Mouse (Mus musculus): ENCODE data around the gene Lyst. TPM values are rescaled to one million over a fixed set of nuclear protein-coding genes. Genes with fewer than 3 reads are reported as not detected.

Lyst gene
- total and polyA plus RNA-seq, 2 experiments, result 2.3 to 30.3 TPM

DNA sequence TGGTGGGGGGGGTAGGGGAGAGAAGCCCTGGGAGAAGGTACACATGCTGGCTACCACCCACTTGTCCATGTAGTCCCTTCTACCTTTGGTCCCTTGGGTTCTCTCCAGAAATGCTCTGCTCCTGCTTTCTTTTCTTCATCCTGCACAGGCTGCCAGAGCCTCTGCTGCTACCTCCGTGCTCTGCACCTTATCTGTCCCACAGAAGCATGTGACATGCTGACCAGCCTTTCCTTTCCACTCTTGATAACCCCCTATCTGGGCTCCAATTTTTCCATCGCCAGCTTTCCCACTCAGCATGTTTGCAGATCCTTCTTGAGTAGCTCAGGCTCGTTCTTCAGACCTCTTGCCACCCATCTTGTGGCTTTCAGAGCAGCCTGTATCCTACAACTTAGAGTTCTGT is 133.1 kb downstream of the Lyst start:
- Histone ChIP-seq H3K4me1 (ENCODE audit: control insufficient read depth, insufficient read depth, low read length) (no peaks in the 10 kb centered on the region), H3K79me2 (ENCODE audit: control insufficient read depth, insufficient read depth, low read length) (no peaks in the 10 kb centered on the region), H3K4me3 (ENCODE audit: insufficient read depth, low read depth, low read length) (no peak overlapping the region), H3K9ac (ENCODE audit: low read depth, low read length) (no peak overlapping the region), H3K36me3 (ENCODE audit: control insufficient read depth, insufficient read depth, low read length) (peaks cover 34% of the 10 kb centered on the region), H3K27ac (replicated peaks; ENCODE audit: insufficient read depth, low read depth, low read length) (no peak overlapping the region), H3K27me3 (ENCODE audit: control insufficient read depth, insufficient read depth, low read length) (no peaks in the 10 kb centered on the region)
- no peak for DNase-seq (ENCODE audit: extremely low read depth, low read depth, low spot score)
- 78% methylated on average over 3 of the region's 3 CpGs for WGBS
- TF ChIP-seq POLR2A (IDR thresholded peaks at IDR 0.05; ENCODE audit: extremely low read depth, insufficient read depth, low read length) (no peak), CTCF (IDR thresholded peaks at IDR 0.05; ENCODE audit: low read depth, low read length) (no peak)

DNA sequence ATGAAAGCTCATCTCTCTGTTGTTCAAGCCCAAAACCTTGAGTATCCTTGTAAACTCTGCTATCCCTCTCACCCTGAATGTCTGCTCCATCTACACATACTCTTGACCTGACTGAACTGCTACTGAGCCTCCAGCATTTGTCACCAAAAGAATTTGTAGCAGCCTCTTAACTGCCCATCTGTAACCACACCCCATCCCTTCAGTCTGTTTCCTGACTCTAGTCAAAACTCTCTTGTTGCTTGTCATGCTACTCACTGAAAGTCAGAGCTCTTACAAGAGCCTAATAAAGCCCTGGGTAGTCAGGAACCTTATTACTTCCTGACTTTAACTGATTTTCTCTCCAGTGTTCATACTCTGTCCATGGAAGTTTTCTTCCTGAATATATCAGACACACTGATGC is 133.6 kb downstream of the Lyst start:
- no peak overlapping the region for H3K4me3 ChIP-seq (ENCODE audit: insufficient read depth, low read depth, low read length)
- H3K27me3 ChIP-seq (ENCODE audit: control insufficient read depth, insufficient read depth, low read length), result no peaks in the 10 kb centered on the region
- TF ChIP-seq POLR2A (IDR thresholded peaks at IDR 0.05; ENCODE audit: extremely low read depth, insufficient read depth, low read length), result no peak
- no peak for TF ChIP-seq CTCF (IDR thresholded peaks at IDR 0.05; ENCODE audit: low read depth, low read length)

DNA sequence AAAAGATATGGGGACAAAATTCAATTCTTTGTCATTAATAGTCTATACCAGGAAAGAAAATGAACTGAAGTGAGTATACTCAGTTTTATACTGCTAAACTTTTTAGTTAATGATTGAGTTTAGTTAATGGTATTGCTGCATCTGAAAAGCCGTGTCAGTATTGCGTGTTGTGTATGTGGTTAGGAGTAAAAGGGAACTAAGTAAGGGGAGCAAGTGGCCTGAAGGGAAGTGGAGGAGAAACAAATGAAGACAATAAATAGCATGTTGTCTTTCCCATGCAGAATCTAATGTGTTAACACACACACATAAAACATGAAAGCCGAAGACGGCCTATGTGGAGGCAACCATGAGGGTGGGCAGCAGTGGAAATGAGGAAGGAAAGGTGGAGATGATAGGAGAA is 149.0 kb downstream of the Lyst start:
- no peak overlapping the region for H3K27ac ChIP-seq (replicated peaks; ENCODE audit: insufficient read depth, low read depth, low read length)
- H3K4me1 ChIP-seq (ENCODE audit: control insufficient read depth, insufficient read depth, low read length), result no peaks in the 10 kb centered on the region
- WGBS, result 97% methylated on average over 4 of the region's 4 CpGs
- DNase-seq (ENCODE audit: extremely low read depth, low read depth, low spot score), result no peak
- H3K27me3 ChIP-seq (ENCODE audit: control insufficient read depth, insufficient read depth, low read length), result no peaks in the 10 kb centered on the region
- H3K9ac ChIP-seq (ENCODE audit: low read depth, low read length), result no peak overlapping the region
- H3K4me3 ChIP-seq (ENCODE audit: insufficient read depth, low read depth, low read length), result no peak overlapping the region
- H3K79me2 ChIP-seq (ENCODE audit: control insufficient read depth, insufficient read depth, low read length), result no peaks in the 10 kb centered on the region
- no peak for TF ChIP-seq POLR2A (IDR thresholded peaks at IDR 0.05; ENCODE audit: extremely low read depth, insufficient read depth, low read length)
- TF ChIP-seq CTCF (IDR thresholded peaks at IDR 0.05; ENCODE audit: low read depth, low read length), result no peak
- peaks cover 34% of the 10 kb centered on the region for H3K36me3 ChIP-seq (ENCODE audit: control insufficient read depth, insufficient read depth, low read length)

More for the DNA sequence above, 133.6 kb downstream of the Lyst start:
- Histone ChIP-seq H3K79me2 (ENCODE audit: control insufficient read depth, insufficient read depth, low read length) (no peaks in the 10 kb centered on the region), H3K27ac (replicated peaks; ENCODE audit: insufficient read depth, low read depth, low read length) (no peak overlapping the region), H3K36me3 (ENCODE audit: control insufficient read depth, insufficient read depth, low read length) (peaks cover 34% of the 10 kb centered on the region), H3K4me1 (ENCODE audit: control insufficient read depth, insufficient read depth, low read length) (no peaks in the 10 kb centered on the region), H3K9ac (ENCODE audit: low read depth, low read length) (no peak overlapping the region)
- DNase-seq (ENCODE audit: extremely low read depth, low read depth, low spot score), result no peak

DNA sequence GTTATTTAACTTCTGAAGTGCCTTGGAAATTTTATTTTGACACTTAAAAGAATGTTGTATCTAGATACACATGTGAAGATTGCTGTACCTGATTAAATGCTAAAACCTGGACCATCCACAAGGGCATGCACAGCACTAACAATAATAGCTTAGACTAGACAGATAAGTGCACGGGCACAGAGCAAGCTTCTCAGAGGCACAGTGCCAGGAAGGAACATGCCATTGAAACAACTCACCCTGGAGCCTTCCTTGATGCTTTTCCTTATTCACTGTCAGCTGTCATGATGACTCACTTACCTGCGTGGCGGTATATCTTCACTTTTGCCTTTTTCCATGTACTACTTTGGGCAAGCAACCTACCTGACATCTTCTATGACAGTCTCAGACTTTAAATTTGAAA is 155.7 kb downstream of the Lyst start:
- H3K36me3 ChIP-seq (ENCODE audit: control insufficient read depth, insufficient read depth, low read length), result peaks cover 66% of the 10 kb centered on the region
- H3K27ac ChIP-seq (replicated peaks; ENCODE audit: insufficient read depth, low read depth, low read length), result no peak overlapping the region
- H3K9ac ChIP-seq (ENCODE audit: low read depth, low read length), result no peak overlapping the region
- WGBS, result 89% methylated on average over 3 of the region's 3 CpGs
- no peaks in the 10 kb centered on the region for H3K79me2 ChIP-seq (ENCODE audit: control insufficient read depth, insufficient read depth, low read length)
- no peak overlapping the region for H3K4me3 ChIP-seq (ENCODE audit: insufficient read depth, low read depth, low read length)
- no peaks in the 10 kb centered on the region for H3K4me1 ChIP-seq (ENCODE audit: control insufficient read depth, insufficient read depth, low read length)
- TF ChIP-seq CTCF (IDR thresholded peaks at IDR 0.05; ENCODE audit: low read depth, low read length) (no peak), POLR2A (IDR thresholded peaks at IDR 0.05; ENCODE audit: extremely low read depth, insufficient read depth, low read length) (no peak)
- H3K27me3 ChIP-seq (ENCODE audit: control insufficient read depth, insufficient read depth, low read length), result no peaks in the 10 kb centered on the region
- DNase-seq (ENCODE audit: extremely low read depth, low read depth, low spot score), result no peak

DNA sequence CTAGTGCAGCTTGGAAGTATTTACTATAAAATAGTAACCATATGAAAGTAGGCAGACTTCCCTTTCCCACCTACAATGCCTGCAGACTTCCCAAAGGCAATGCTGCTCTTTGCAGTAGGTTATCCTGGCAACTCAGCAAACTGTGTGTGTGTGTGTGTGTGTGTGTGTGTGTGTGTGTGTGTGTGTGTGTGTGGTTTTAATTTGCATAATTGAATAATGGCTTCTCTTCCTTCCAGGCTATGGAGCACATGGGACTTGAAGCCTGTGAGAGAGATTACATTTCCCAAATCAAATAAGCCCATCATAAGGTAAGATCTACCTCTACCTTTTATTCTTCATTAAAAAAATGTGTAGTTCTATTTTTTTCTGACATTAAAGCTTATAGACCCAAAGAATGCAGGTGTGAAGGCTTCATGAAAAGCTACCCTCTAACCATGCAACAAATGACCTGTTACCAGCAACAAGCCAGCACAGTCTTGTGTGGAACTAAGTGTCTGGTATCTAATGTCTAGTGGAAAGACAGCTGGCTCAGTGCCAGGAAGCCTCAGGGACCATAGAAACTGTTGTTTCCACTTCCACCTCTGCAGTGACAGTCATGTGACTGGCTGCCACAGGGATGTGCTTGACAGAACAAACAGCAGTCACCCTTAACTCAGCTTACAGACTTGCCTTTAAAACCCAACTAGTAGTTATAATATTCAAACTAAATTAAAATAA is 185.7 kb downstream of the Lyst start:
- no peak for DNase-seq (ENCODE audit: extremely low read depth, low read depth, low spot score)
- H3K36me3 ChIP-seq (ENCODE audit: control insufficient read depth, insufficient read depth, low read length), result peaks cover 28% of the 10 kb centered on the region
- no peak overlapping the region for H3K9ac ChIP-seq (ENCODE audit: low read depth, low read length)
- TF ChIP-seq CTCF (IDR thresholded peaks at IDR 0.05; ENCODE audit: low read depth, low read length), result no peak
- H3K4me3 ChIP-seq (ENCODE audit: insufficient read depth, low read depth, low read length), result no peak overlapping the region
- H3K4me1 ChIP-seq (ENCODE audit: control insufficient read depth, insufficient read depth, low read length), result no peaks in the 10 kb centered on the region
- H3K79me2 ChIP-seq (ENCODE audit: control insufficient read depth, insufficient read depth, low read length), result no peaks in the 10 kb centered on the region
- H3K27me3 ChIP-seq (ENCODE audit: control insufficient read depth, insufficient read depth, low read length), result no peaks in the 10 kb centered on the region
- H3K27ac ChIP-seq (replicated peaks; ENCODE audit: insufficient read depth, low read depth, low read length), result no peak overlapping the region

DNA sequence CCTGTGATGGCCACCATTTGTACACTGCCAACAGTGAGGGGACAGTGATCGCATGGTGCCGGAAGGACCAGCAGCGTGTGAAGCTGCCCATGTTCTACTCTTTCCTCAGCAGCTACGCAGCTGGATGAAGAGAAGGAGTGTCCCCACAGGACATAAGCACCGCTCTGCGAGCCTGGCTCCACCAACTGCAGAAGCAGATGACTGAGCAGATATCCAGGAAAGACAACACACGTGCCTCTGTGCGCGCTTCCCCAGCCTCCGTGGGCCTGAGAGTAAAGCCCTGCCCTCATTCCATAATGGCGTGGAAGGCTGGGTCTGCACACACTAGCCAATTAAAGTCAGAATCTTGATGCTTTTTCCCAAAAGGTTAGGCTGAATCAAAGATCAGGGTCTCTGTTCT is 186.9 kb downstream of the Lyst start:
- no peaks in the 10 kb centered on the region for H3K79me2 ChIP-seq (ENCODE audit: control insufficient read depth, insufficient read depth, low read length)
- H3K27me3 ChIP-seq (ENCODE audit: control insufficient read depth, insufficient read depth, low read length), result no peaks in the 10 kb centered on the region
- H3K4me1 ChIP-seq (ENCODE audit: control insufficient read depth, insufficient read depth, low read length), result no peaks in the 10 kb centered on the region
- no peak for DNase-seq (ENCODE audit: extremely low read depth, low read depth, low spot score)
- H3K27ac ChIP-seq (replicated peaks; ENCODE audit: insufficient read depth, low read depth, low read length), result no peak overlapping the region
- peaks cover 28% of the 10 kb centered on the region for H3K36me3 ChIP-seq (ENCODE audit: control insufficient read depth, insufficient read depth, low read length)
- H3K9ac ChIP-seq (ENCODE audit: low read depth, low read length), result no peak overlapping the region
- TF ChIP-seq POLR2A (IDR thresholded peaks at IDR 0.05; ENCODE audit: extremely low read depth, insufficient read depth, low read length) (no peak), CTCF (IDR thresholded peaks at IDR 0.05; ENCODE audit: low read depth, low read length) (no peak)
- WGBS, result 94% methylated on average over 11 of the region's 11 CpGs
- no peak overlapping the region for H3K4me3 ChIP-seq (ENCODE audit: insufficient read depth, low read depth, low read length)
